Mouse (Mus musculus) left cerebral cortex, adult 2 months (tissue): ENCODE measurements around the gene Armc7. TPM values are rescaled to one million over a fixed set of nuclear protein-coding genes. Genes with fewer than 3 reads are reported as not detected.

Source experiments
- DNase-seq, 2 experiments: peaks; one replicate each; pipeline ENCODE4 v3.0.0; 2021 to 2022; ENCODE audit warnings: low spot score in 2 of 2, mixed read lengths in 1 of 2; ENCODE audit errors: extremely low spot score in 1 of 2
- H3K27ac ChIP-seq: fragments of 200-600 bp; 2 replicates; pipeline ENCODE4 v1.8.1; 2022
- H3K4me3 ChIP-seq: fragments of 200-600 bp; 2 replicates; pipeline ENCODE4 v1.8.1; 2022
- CTCF ChIP-seq: fragments of 200-600 bp; IDR thresholded peaks from 2 replicates; pipeline ENCODE4 v1.8.1; 2022; ENCODE audit warnings: antibody characterized with exemption, mild to moderate bottlenecking, moderate library complexity
- intact Hi-C: fragments of 180-260 bp; cut with DNase I; formaldehyde crosslinking; loops from one replicate; pipeline ENCODE4 v1.15.1; 2025
- total RNA-seq, 2 experiments: library from RNA; stranded (reverse); gene quantifications; 2 replicates each; pipeline ENCODE4 v1.2.3; 2021

Armc7 gene
- total RNA-seq, 2 experiments from 2014 or later, result 11.9 to 18.0 TPM

DNA sequence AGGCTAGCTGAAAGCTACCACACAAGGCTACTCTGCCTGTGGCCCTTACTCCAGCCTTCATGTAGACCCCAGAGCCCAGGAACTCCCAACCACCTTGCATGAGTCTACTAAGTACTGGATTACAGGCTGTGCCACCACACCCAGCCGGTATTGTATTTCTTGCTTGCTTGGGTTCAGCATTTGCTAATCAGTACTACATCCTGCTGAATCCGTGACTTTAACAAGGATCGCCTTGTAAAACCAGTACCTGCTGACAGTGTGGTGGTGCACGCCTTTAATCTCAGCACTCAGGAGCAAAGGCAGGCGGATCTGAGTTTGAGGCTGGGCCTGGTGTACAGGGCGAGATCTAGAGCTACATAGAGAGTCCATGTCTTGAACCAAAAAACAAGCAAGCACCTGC is 27.2 kb downstream of the Armc7 start:
- H3K4me3 ChIP-seq, result no peak overlapping the region
- DNase-seq, result no peak
- H3K27ac ChIP-seq, result no peak overlapping the region
- intact Hi-C loops, result no loop called here
- no peak for TF ChIP-seq CTCF

- no peak overlapping the region for H3K27ac ChIP-seq
- no peak for TF ChIP-seq CTCF
- no peak for DNase-seq
- intact Hi-C loops, result no loop called here
- no peak overlapping the region for H3K4me3 ChIP-seq
These were observed 31.1 kb downstream of the Armc7 start for GRCm38 (mm10) chr11:115506586-115506985.

DNA sequence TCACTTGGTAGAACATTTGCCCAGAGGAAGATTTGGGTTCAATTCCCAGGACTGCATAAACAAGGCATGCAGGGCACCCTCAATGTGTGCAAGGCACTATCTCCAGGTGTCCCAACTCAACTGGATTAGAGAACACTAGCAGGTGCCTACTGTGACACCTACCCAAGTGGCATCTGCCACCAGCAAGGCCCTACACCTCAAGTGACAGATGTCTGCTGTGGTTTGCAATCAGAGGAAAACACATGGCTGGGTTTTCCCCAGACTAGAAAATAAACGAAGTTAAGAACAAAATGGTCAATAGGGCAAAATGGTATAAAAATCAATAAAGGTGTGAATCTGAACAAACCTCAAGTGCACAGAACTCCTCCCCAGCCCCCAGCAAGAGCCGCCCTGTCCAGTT is 32.6 kb downstream of the Armc7 start:
- DNase-seq, result no peak
- intact Hi-C loops, result no loop called here
- H3K4me3 ChIP-seq, result no peak overlapping the region
- TF ChIP-seq CTCF, result no peak
- H3K27ac ChIP-seq, result no peak overlapping the region

- Histone ChIP-seq H3K4me3 (no peak overlapping the region), H3K27ac (no peak overlapping the region)
- TF ChIP-seq CTCF, result no peak
- DNase-seq, result no peak
- intact Hi-C loops, result no loop called here
These were observed 34.5 kb downstream of the Armc7 start for GRCm38 (mm10) chr11:115509773-115510506.

- H3K4me3 ChIP-seq, result no peak overlapping the region
- no peak overlapping the region for H3K27ac ChIP-seq
- DNase-seq, result no peak
- intact Hi-C loops, result no loop called here
- no peak for TF ChIP-seq CTCF
These were observed 35.0 kb downstream of the Armc7 start for GRCm38 (mm10) chr11:115510507-115510888.

DNA sequence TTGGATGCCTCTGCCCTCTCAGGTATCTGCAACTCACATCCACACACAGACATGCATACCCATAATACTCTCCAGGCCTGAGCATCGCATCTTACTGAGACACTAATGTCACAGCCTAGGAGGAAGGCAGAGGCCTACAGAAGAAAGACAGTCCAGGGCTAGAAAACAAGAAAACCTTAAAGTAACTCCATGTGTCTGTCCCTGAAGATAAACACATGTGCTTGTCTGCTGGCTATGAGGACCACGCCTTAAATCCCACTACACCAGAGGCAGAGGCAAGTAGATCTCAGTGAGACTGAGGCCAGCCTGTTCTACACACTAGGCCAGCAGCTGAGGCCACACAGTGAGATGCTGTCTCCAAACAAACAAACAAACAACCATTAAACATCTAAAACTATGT is 35.7 kb downstream of the Armc7 start:
- intact Hi-C loops, result no loop called here
- no peak for DNase-seq
- H3K4me3 ChIP-seq, result no peak overlapping the region
- H3K27ac ChIP-seq, result no peak overlapping the region
- no peak for TF ChIP-seq CTCF

- H3K27ac ChIP-seq, result no peak overlapping the region
These were observed 36.5 kb downstream of the Armc7 start for GRCm38 (mm10) chr11:115512004-115512403.

GRCm38 (mm10) chr11:115512407-115513183 is 37.1 kb downstream of the Armc7 start:
- DNase-seq, result no peak
- no peak for TF ChIP-seq CTCF
- intact Hi-C loops, result loop anchor here (2.0 kb wide), 1 partner anchor 52 kb away; the partner anchor contains the start of gene Nup85
- peak overlapping the region; percentile 11; the same call in 1 of the 2 replicates for H3K27ac ChIP-seq
- peak overlapping the region; percentile 90 for H3K4me3 ChIP-seq

More at GRCm38 (mm10) chr11:115512004-115512403, 36.5 kb downstream of the Armc7 start:
- H3K4me3 ChIP-seq, result peak overlapping the region; percentile 90
- no peak for TF ChIP-seq CTCF
- intact Hi-C loops, result loop anchor here (2.0 kb wide), 1 partner anchor 53 kb away; the partner anchor contains the start of gene Nup85
- no peak for DNase-seq

DNA sequence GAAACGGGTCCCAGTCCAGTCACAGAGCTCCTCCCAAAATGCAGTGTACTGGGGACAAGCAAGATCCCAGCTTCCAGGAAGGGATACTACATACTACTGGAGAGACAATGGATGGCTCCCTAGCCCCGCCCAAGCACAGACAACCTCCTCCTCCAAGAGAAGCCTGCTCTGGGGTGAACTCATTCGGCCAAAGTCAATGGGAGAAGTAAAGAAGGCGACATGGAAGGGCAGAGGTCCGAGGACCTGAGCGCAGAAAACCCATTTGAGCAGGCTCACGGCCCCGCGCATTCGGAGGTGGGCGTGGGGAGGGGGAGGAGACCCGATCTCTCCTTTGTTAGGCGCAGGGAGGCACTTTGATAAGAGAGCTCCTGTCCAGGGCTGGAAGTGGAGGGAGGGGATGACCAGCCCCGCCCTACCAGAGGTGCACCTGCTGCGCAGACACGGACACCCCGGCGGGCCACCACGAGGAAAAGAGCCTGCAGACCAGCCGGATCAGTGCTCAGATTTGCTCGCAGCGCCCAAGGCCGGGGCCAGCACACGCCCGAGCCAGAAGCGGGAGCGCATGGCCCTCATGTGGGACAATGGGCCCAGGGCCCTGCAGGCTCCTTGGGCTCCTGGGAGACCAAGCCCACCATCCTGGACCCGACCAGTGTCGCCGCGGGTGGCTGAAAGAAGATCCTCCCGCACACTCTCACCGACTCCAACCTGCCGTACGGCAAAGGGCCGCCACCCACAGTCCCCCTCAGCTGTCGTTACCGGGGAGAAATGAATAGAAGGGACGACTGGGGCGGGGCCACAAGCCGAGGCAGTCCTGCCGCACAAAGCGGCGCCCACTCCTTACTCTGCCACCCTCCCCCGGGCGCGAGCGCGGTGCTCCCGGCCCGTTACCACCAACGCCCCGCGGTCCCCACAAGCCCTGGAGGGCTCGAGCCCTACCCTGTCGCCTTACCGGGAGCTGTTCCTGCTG is 38.1 kb downstream of the Armc7 start:
- intact Hi-C loops, result loop anchor here (1.0 to 2.0 kb wide), 3 partner anchors 22 to 51 kb away; partner anchors contain the start of genes Nt5c, Nup85 and Sumo2
- peak overlapping the region; percentile 90 for H3K4me3 ChIP-seq
- DNase-seq, result peak in 1 of 2 experiments; percentile 74
- no peak for TF ChIP-seq CTCF
- peak overlapping the region; percentile 94 for H3K27ac ChIP-seq

- intact Hi-C loops, result loop anchor here (1.0 to 2.0 kb wide), 2 partner anchors 23 kb away; partner anchors contain the start of genes Nt5c and Sumo2
- peak; percentile 96 for DNase-seq
- Histone ChIP-seq H3K27ac (peak within 1 kb of the TSS; percentile 94), H3K4me3 (peak within 1 kb of the TSS; percentile 90)
- TF ChIP-seq CTCF, result no peak; the same call in 1 of the 2 replicates
These were observed 38.8 kb downstream of the Armc7 start, which contains the start of gene Jpt1 for GRCm38 (mm10) chr11:115514238-115514663. Gene Jpt1, minus strand, starts transcription at chr11:115514387.

GRCm38 (mm10) chr11:115515021-115515420 is 39.6 kb downstream of the Armc7 start:
- DNase-seq, result no peak
- no peak overlapping the region for H3K4me3 ChIP-seq
- no peak for TF ChIP-seq CTCF
- no peak overlapping the region for H3K27ac ChIP-seq
- intact Hi-C loops, result loop anchor here (2.0 kb wide), 1 partner anchor 22 kb away; the partner anchor contains the start of gene Sumo2
